Mouse (Mus musculus) CH12.LX (cell line): ENCODE results near the gene Ddn. TPM values are rescaled to one million over a fixed set of nuclear protein-coding genes. Genes with fewer than 3 reads are reported as not detected.

Experiments
- DNase-seq: peaks from one replicate; pipeline ENCODE4 v3.0.0-alpha.2; 2013; ENCODE audit errors: extremely low read depth
- H3K27ac ChIP-seq: 2 replicates; pipeline ENCODE4 v1.5.1; 2012; ENCODE audit warnings: low read depth, mild to moderate bottlenecking, control low read depth, moderate library complexity; ENCODE audit not compliant: insufficient read depth
- H3K27me3 ChIP-seq: replicated peaks from 2 replicates; pipeline ENCODE3; 2012; ENCODE audit warnings: inconsistent platforms
- H3K36me3 ChIP-seq, 2 experiments: replicated peaks in 1 of 2; 2 replicates each; pipeline versions ENCODE3 to v1.6.1; 2012; ENCODE audit warnings: inconsistent platforms in 1 of 2, low read length in 1 of 2, mild to moderate bottlenecking in 1 of 2, mixed read lengths in 1 of 2, moderate library complexity in 1 of 2; ENCODE audit not compliant: control insufficient read depth in 1 of 2, insufficient read depth in 1 of 2
- H3K4me1 ChIP-seq, 2 experiments: 2 replicates each; pipeline ENCODE4 v1.6.1; 2012; ENCODE audit warnings: inconsistent platforms in 1 of 2, moderate library complexity in 1 of 2; ENCODE audit not compliant: insufficient read depth in 2 of 2, control insufficient read depth in 1 of 2
- H3K4me2 ChIP-seq: 2 replicates; pipeline ENCODE4 v1.6.1; 2012; ENCODE audit warnings: low read depth, mild to moderate bottlenecking, control low read depth; ENCODE audit not compliant: poor library complexity, insufficient read depth, severe bottlenecking
- H3K4me3 ChIP-seq, 3 experiments: fragments of 150-350 bp in 1 of 3; sonication (generic) in 1 of 3; replicated peaks in 1 of 3; 2 replicates each; pipeline versions ENCODE3 to v1.5.1; 2011 to 2012; ENCODE audit warnings: low read depth in 2 of 3, low read length in 2 of 3, mild to moderate bottlenecking in 2 of 3, moderate library complexity in 2 of 3, control low read depth in 1 of 3, improper control_type of control experiment in 1 of 3, inconsistent platforms in 1 of 3, mixed read lengths in 1 of 3; ENCODE audit not compliant: poor library complexity in 1 of 3
- H3K79me2 ChIP-seq: replicated peaks from 2 replicates; pipeline ENCODE4 v1.6.1; 2012; ENCODE audit warnings: mild to moderate bottlenecking, moderate library complexity; ENCODE audit not compliant: control insufficient read depth, poor library complexity, insufficient read depth, severe bottlenecking; ENCODE audit errors: extremely low read depth
- H3K9ac ChIP-seq: 2 replicates; pipeline ENCODE4 v1.6.1; 2012; ENCODE audit warnings: low read depth, mild to moderate bottlenecking, control low read depth, moderate library complexity; ENCODE audit not compliant: insufficient read depth
- H3K9me3 ChIP-seq: replicated peaks from 2 replicates; pipeline ENCODE3; 2012; ENCODE audit warnings: low read length, inconsistent platforms, mixed read lengths
- BHLHE40 ChIP-seq: IDR thresholded peaks from 2 replicates; pipeline ENCODE4 v1.6.1; 2011; ENCODE audit warnings: mild to moderate bottlenecking, low read depth, low read length, improper control_type of control experiment
- CHD1 ChIP-seq: IDR thresholded peaks from 2 replicates; pipeline ENCODE4 v1.6.1; 2012; ENCODE audit warnings: low read depth, low read length, improper control_type of control experiment, inconsistent platforms
- CTCF ChIP-seq, 2 experiments: IDR thresholded peaks in 1 of 2; conservative IDR thresholded peaks in 1 of 2; 2 replicates each; pipeline ENCODE4 v1.5.1; 2011 to 2012; ENCODE audit warnings: low read depth in 2 of 2, low read length in 2 of 2, improper control_type of control experiment in 1 of 2, inconsistent platforms in 1 of 2, mild to moderate bottlenecking in 1 of 2, moderate library complexity in 1 of 2
- ELF1 ChIP-seq: IDR thresholded peaks from 2 replicates; pipeline ENCODE4 v1.6.1; 2014; ENCODE audit warnings: low read depth, mild to moderate bottlenecking, inconsistent platforms, low read length, improper control_type of control experiment
- EP300 ChIP-seq: IDR thresholded peaks from 2 replicates; pipeline ENCODE4 v1.6.1; 2011; ENCODE audit warnings: low read length, improper control_type of control experiment
- ETS1 ChIP-seq: conservative IDR thresholded peaks from 2 replicates; pipeline ENCODE4 v1.6.1; 2012; ENCODE audit warnings: low read depth, mild to moderate bottlenecking, inconsistent platforms, low read length, improper control_type of control experiment, moderate library complexity
- GABPA ChIP-seq: IDR thresholded peaks from 2 replicates; pipeline ENCODE4 v1.6.1; 2012; ENCODE audit warnings: low read depth, low read length, improper control_type of control experiment, inconsistent platforms; ENCODE audit not compliant: insufficient replicate concordance
- IRF4 ChIP-seq: IDR thresholded peaks from 2 replicates; pipeline ENCODE4 v1.6.1; 2014; ENCODE audit warnings: low read depth, mild to moderate bottlenecking, inconsistent platforms, low read length, improper control_type of control experiment
- JUN ChIP-seq: IDR thresholded peaks from 2 replicates; pipeline ENCODE4 v1.6.1; 2011; ENCODE audit warnings: low read depth, mild to moderate bottlenecking, low read length, improper control_type of control experiment, moderate library complexity; ENCODE audit not compliant: insufficient read depth
- KAT2A ChIP-seq: IDR thresholded peaks from 2 replicates; pipeline ENCODE4 v1.6.1; 2012; ENCODE audit warnings: low read length, improper control_type of control experiment, inconsistent platforms; ENCODE audit not compliant: insufficient replicate concordance
- MAFK ChIP-seq: IDR thresholded peaks from 2 replicates; pipeline ENCODE4 v1.6.1; 2011; ENCODE audit warnings: low read length, improper control_type of control experiment; ENCODE audit not compliant: insufficient replicate concordance
- MXI1 ChIP-seq: IDR thresholded peaks from 2 replicates; pipeline ENCODE4 v1.6.1; 2011; ENCODE audit warnings: mild to moderate bottlenecking, low read depth, low read length, improper control_type of control experiment
- NELFE ChIP-seq: IDR thresholded peaks from 2 replicates; pipeline ENCODE4 v1.6.1; 2011; ENCODE audit warnings: low read depth, low read length, improper control_type of control experiment
- NRF1 ChIP-seq: IDR thresholded peaks from 2 replicates; pipeline ENCODE4 v1.6.1; 2014; ENCODE audit warnings: low read depth, mild to moderate bottlenecking, inconsistent platforms, low read length, improper control_type of control experiment, moderate library complexity
- PAX5 ChIP-seq: IDR thresholded peaks from 2 replicates; pipeline ENCODE4 v1.6.1; 2012; ENCODE audit warnings: low read length, inconsistent platforms, mixed read lengths
- POLR2A ChIP-seq: IDR thresholded peaks from 2 replicates; pipeline ENCODE4 v1.6.1; 2011; ENCODE audit warnings: low read depth, mild to moderate bottlenecking, improper control_type of control experiment, low read length
- POLR2AphosphoS2 ChIP-seq: IDR thresholded peaks from 2 replicates; pipeline ENCODE4 v1.6.1; 2011; ENCODE audit warnings: low read depth, low read length, improper control_type of control experiment
- RAD21 ChIP-seq: IDR thresholded peaks from 2 replicates; pipeline ENCODE4 v1.6.1; 2011; ENCODE audit warnings: low read depth, mild to moderate bottlenecking, low read length, improper control_type of control experiment, moderate library complexity
- RCOR1 ChIP-seq: conservative IDR thresholded peaks from 2 replicates; pipeline ENCODE4 v1.6.1; 2012; ENCODE audit warnings: low read depth, mild to moderate bottlenecking, inconsistent platforms, low read length, improper control_type of control experiment
- SMC3 ChIP-seq: IDR thresholded peaks from 2 replicates; pipeline ENCODE4 v1.6.1; 2011; ENCODE audit warnings: low read depth, low read length, improper control_type of control experiment
- TBP ChIP-seq: conservative IDR thresholded peaks from 2 replicates; pipeline ENCODE4 v1.6.1; 2011; ENCODE audit warnings: low read depth, low read length, improper control_type of control experiment
- UBTF ChIP-seq: IDR thresholded peaks from 2 replicates; pipeline ENCODE4 v1.6.1; 2012; ENCODE audit warnings: low read depth, mild to moderate bottlenecking, inconsistent platforms, low read length, improper control_type of control experiment, moderate library complexity
- USF2 ChIP-seq: conservative IDR thresholded peaks from 2 replicates; pipeline ENCODE4 v1.6.1; 2011; ENCODE audit warnings: low read depth, low read length, improper control_type of control experiment
- ZKSCAN1 ChIP-seq: IDR thresholded peaks from 2 replicates; pipeline ENCODE4 v1.6.1; 2012; ENCODE audit warnings: low read depth, inconsistent platforms, low read length, improper control_type of control experiment, borderline replicate concordance
- ZNF384 ChIP-seq: IDR thresholded peaks from 2 replicates; pipeline ENCODE4 v1.6.1; 2012; ENCODE audit warnings: low read depth, low read length, improper control_type of control experiment, inconsistent platforms
- dilution Hi-C: fragments of 300-500 bp; cut with MboI; formaldehyde crosslinking; loops from 2 replicates; pipeline ENCODE4 v1.14.3; 2020; ENCODE audit warnings: low sequenced_read_pairs; ENCODE audit not compliant: extremely low pct_unique_long_range_greater_than_20kb, extremely low pct_ligation_motif_present
- in situ Hi-C: fragments of 300-500 bp; cut with MboI; formaldehyde crosslinking; loops from 3 replicates; pipeline ENCODE4 v1.14.3; 2019; ENCODE audit warnings: low sequenced_read_pairs, low pct_ligation_motif_present, low pct_unique_long_range_greater_than_20kb, mixed read lengths
- polyA plus RNA-seq: library from polyadenylated mRNA; unstranded; fragments of >175 nt; gene quantifications from 2 replicates; pipeline ENCODE4 v1.2.1, GENCODE M21; 2012; ENCODE audit warnings: low read depth; ENCODE audit not compliant: insufficient read length
- total RNA-seq, 2 experiments: library from RNA; depleted of rRNA; stranded (reverse); fragments of 300-350 nt in 1 of 2; fragments of >200 nt in 1 of 2; gene quantifications; 2 replicates each; pipeline ENCODE4 v1.2.3; 2012 to 2014

Gene Ddn
- total and polyA plus RNA-seq, 3 experiments, result 0.04 TPM; not detected in 2

- in situ Hi-C loops (no loop called here), dilution Hi-C loops (no loop called here)
- no peak overlapping the region for H3K9ac ChIP-seq
- peaks cover 6% of the 10 kb centered on the region for H3K9me3 ChIP-seq
- no peak overlapping the region for H3K4me2 ChIP-seq
- DNase-seq, result no peak
- H3K27ac ChIP-seq, result no peak overlapping the region
- TF ChIP-seq NELFE, result no peak
- TF ChIP-seq POLR2A, result no peak
- peak in 1 of 2 experiments; percentile 58; a peak in 2 of 4 replicates for TF ChIP-seq CTCF (conservative IDR thresholded peaks at IDR 0.05 in 1 of 2, IDR thresholded peaks at IDR 0.05 in 1 of 2; ENCODE audit: low read depth in 2 of 2, low read length in 2 of 2)
- no peak for TF ChIP-seq PAX5
- TF ChIP-seq RAD21, result peak; percentile 25
- TF ChIP-seq SMC3, result peak; percentile 43; the same call in 1 of the 2 replicates
- no peak for TF ChIP-seq ZNF384
- TF ChIP-seq MAFK, result no peak
- peaks cover 2% of the 10 kb centered on the region for H3K27me3 ChIP-seq
- no peak overlapping the region for H3K4me3 ChIP-seq
- no peaks in the 10 kb centered on the region for H3K79me2 ChIP-seq
- no peaks in the 10 kb centered on the region for H3K36me3 ChIP-seq
- peaks cover 6 to 30% of the 10 kb centered on the region in 2 experiments for H3K4me1 ChIP-seq
Measured at GRCm38 (mm10) chr15:98781166-98781565, 28.1 kb downstream of the Ddn start.

GRCm38 (mm10) chr15:98780573-98780972 lies 28.7 kb downstream of the Ddn start:
- H3K36me3 ChIP-seq, result no peaks in the 10 kb centered on the region
- H3K4me2 ChIP-seq, result no peak overlapping the region
- no peak for TF ChIP-seq TBP
- TF ChIP-seq USF2, result no peak
- TF ChIP-seq EP300, result no peak
- no peak for TF ChIP-seq ETS1
- TF ChIP-seq JUN, result no peak
- TF ChIP-seq SMC3, result no peak
- TF ChIP-seq RAD21, result no peak; the same call in none of the 2 replicates
- no peak for TF ChIP-seq NRF1
- TF ChIP-seq CHD1, result no peak
- TF ChIP-seq ZNF384, result no peak
- TF ChIP-seq KAT2A, result no peak
- no peak overlapping the region for H3K27ac ChIP-seq
- H3K4me1 ChIP-seq, result peaks cover 10 to 35% of the 10 kb centered on the region in 2 experiments
- no peak for DNase-seq
- dilution Hi-C loops, result no loop called here
- H3K27me3 ChIP-seq, result peaks cover 2% of the 10 kb centered on the region
- H3K79me2 ChIP-seq, result no peaks in the 10 kb centered on the region
- H3K9ac ChIP-seq, result no peak overlapping the region
- no peak overlapping the region for H3K4me3 ChIP-seq
- in situ Hi-C loops, result no loop called here
- H3K9me3 ChIP-seq, result peaks cover 2% of the 10 kb centered on the region

- no peak overlapping the region for H3K27ac ChIP-seq
- no peaks in the 10 kb centered on the region for H3K36me3 ChIP-seq
- H3K27me3 ChIP-seq, result peaks cover 2% of the 10 kb centered on the region
- DNase-seq, result no peak
- dilution Hi-C loops, result no loop called here
- H3K9ac ChIP-seq, result no peak overlapping the region
- TF ChIP-seq POLR2AphosphoS2, result no peak
- no peak for TF ChIP-seq IRF4
- TF ChIP-seq ELF1, result no peak
- no peak for TF ChIP-seq ZKSCAN1
- TF ChIP-seq MXI1, result no peak
- TF ChIP-seq RCOR1, result no peak
- TF ChIP-seq ETS1, result no peak
- no peak for TF ChIP-seq RAD21
- no peak for TF ChIP-seq UBTF
- TF ChIP-seq BHLHE40, result no peak
- TF ChIP-seq GABPA, result no peak
- no peak for TF ChIP-seq SMC3
- TF ChIP-seq, all 38 proteins: peak for 0
- H3K9me3 ChIP-seq, result no peaks in the 10 kb centered on the region
- in situ Hi-C loops, result no loop called here
- H3K79me2 ChIP-seq, result no peaks in the 10 kb centered on the region
- H3K4me2 ChIP-seq, result no peak overlapping the region
- H3K4me3 ChIP-seq, result no peak overlapping the region
- H3K4me1 ChIP-seq, result peaks cover 10 to 40% of the 10 kb centered on the region in 2 experiments
Measured at GRCm38 (mm10) chr15:98780075-98780474, 29.2 kb downstream of the Ddn start.
